Mouse (Mus musculus) retina, embryonic 14.5 days (tissue): Measurements from ENCODE around the gene Tmem213.

ENCODE experiments used
- DNase-seq: peaks from one replicate; pipeline ENCODE4 v3.0.0-alpha.2; 2015; ENCODE audit warnings: low spot score

Tmem213 gene

GRCm38 (mm10) chr6:38157925-38158324 is 48.9 kb downstream of the Tmem213 start:
- no peak for DNase-seq

- no peak for DNase-seq
These were observed 50.5 kb downstream of the Tmem213 start for GRCm38 (mm10) chr6:38159576-38159975.

- peak; percentile 96 for DNase-seq
These were observed 51.0 kb downstream of the Tmem213 start for GRCm38 (mm10) chr6:38160102-38160501.

- DNase-seq, result no peak
These were observed 51.5 kb downstream of the Tmem213 start for GRCm38 (mm10) chr6:38160556-38160955.

GRCm38 (mm10) chr6:38162825-38163504 is 53.9 kb downstream of the Tmem213 start:
- DNase-seq, result no peak

DNA sequence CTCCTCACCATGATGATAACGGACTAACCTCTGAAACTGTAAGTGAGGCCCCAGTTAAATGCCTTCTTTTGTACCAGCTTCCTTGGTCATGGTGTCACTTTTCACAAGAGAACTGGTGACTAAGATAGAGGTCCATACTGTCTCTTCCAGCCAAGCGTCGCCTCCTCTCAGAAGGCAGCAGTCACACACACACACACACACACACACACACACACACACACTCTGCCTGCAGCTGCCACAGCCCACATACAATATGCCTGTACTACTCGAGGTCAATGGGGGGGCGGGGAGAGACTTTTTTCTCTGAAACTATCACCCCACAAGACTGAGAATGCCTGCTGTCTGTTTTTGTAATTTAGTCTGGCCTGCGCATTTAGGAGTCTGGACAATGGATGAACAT is 55.6 kb downstream of the Tmem213 start:
- DNase-seq, result no peak

DNA sequence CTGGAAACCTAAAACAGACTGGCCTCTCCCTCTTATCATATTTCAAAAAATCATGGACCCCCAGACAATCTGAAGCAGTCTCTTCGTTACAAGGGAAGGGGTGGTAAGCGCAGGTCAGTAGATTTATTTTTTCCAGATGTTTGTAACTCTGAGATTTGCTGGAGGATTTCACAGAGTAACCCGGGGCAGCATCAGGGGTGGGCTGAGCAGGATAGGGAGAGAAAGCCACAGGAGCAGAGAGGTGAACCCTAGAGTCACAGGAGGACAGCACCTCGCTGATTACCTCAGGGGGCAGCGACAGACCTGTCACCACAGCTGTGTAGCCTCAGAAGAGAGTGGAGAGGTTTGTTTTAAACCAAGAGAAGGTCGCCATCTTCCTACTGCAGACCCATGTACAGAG is 56.3 kb downstream of the Tmem213 start:
- no peak for DNase-seq
